Mouse (Mus musculus) forebrain, embryonic 12.5 days (tissue): ENCODE results near the gene Pfdn6. TPM values are rescaled to one million over a fixed set of nuclear protein-coding genes. Genes with fewer than 3 reads are reported as not detected.
"Not testable (repeated sequence)": the region's sequence is repeated elsewhere in the genome, so short reads cannot be mapped to it uniquely, and the experiment has no call there.

Experiments used
- ATAC-seq: fragments of 200-750 bp; cut with Nextera tagmentation; 2 replicates; pipeline ENCODE4 v1.8.0; 2017; ENCODE audit warnings: moderate TSS enrichment; ENCODE audit not compliant: low FRiP score
- H3K27ac ChIP-seq: fragments of 300-500 bp; sonication (generic); 2 replicates; pipeline ENCODE4 v1.5.1; 2016; ENCODE audit warnings: mild to moderate bottlenecking
- H3K27me3 ChIP-seq: fragments of 300-500 bp; sonication (generic); 2 replicates; pipeline ENCODE4 v1.6.1; 2016; ENCODE audit warnings: mild to moderate bottlenecking
- H3K36me3 ChIP-seq: fragments of 300-500 bp; sonication (generic); replicated peaks from 2 replicates; pipeline ENCODE4 v1.6.1; 2016; ENCODE audit warnings: mild to moderate bottlenecking
- H3K4me1 ChIP-seq: fragments of 300-500 bp; sonication (generic); 2 replicates; pipeline ENCODE4 v1.6.1; 2016
- H3K4me2 ChIP-seq: fragments of 300-500 bp; sonication (generic); 2 replicates; pipeline ENCODE4 v1.6.1; 2016; ENCODE audit warnings: mild to moderate bottlenecking, moderate library complexity
- H3K4me3 ChIP-seq: fragments of 300-500 bp; sonication (generic); replicated peaks from 2 replicates; pipeline ENCODE4 v1.5.1; 2016; ENCODE audit warnings: mild to moderate bottlenecking
- H3K9ac ChIP-seq: fragments of 300-500 bp; sonication (generic); 2 replicates; pipeline ENCODE4 v1.6.1; 2016; ENCODE audit warnings: mild to moderate bottlenecking
- H3K9me3 ChIP-seq: fragments of 300-500 bp; sonication (generic); 2 replicates; pipeline ENCODE4 v1.6.1; 2016
- WGBS: fragments of 180-500 bp; shearing (Covaris S2); methylation state at CpG from one replicate; pipeline ENCODE4 v1.1.7; 2016; 5-methylcytosine and 5-hydroxymethylcytosine counted together
- polyA plus RNA-seq: library from polyadenylated mRNA; unstranded; fragments of >200 nt; fragmentation: Nextera tagmentation; extraction: Ambion mirVana; gene quantifications from 2 replicates; pipeline ENCODE4 v1.2.1, GENCODE M21; 2016

Pfdn6 gene
- polyA plus RNA-seq, 1 experiment from 2014 or later, result 198 TPM

DNA sequence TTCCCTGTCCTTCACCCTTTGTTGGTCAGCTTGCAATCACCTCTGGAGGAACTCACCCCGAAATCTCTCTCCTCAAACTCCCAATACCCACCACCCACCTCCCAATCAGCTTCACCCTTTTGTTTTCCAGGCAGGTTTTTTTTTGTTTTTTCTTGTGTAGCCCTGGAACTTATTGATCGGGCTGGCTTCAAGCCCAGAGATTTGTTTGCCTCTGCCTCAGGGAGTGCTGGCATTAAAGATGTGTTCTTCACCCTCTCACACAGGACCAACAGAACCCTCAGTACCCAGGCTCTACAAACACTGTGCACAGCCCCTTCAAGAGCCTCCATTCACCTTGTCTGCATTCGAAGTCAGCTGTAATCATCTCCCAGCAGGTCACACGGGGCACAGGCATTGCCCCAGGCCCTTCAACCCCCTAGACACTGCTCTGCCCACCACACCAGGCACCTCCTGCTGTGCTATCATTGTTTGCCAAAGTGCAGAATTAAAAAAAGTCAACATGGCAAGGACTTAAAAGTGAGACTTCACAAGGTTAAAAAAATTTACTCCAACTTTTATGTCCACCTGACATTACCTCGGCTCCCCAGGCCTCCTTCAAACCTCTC is 13.9 kb upstream of the Pfdn6 start:
- ATAC-seq, result no peak
- Histone ChIP-seq H3K9ac (peak overlapping the region; percentile 84), H3K4me2 (peak overlapping the region; percentile 98), H3K36me3 (peaks cover 54% of the 10 kb centered on the region), H3K9me3 (no peaks in the 10 kb centered on the region), H3K4me1 (peaks cover 64% of the 10 kb centered on the region), H3K4me3 (peak overlapping the region; percentile 65), H3K27ac (peak overlapping the region; percentile 89), H3K27me3 (no peaks in the 10 kb centered on the region)
- 39% methylated on average over 5 of the region's 5 CpGs for WGBS

DNA sequence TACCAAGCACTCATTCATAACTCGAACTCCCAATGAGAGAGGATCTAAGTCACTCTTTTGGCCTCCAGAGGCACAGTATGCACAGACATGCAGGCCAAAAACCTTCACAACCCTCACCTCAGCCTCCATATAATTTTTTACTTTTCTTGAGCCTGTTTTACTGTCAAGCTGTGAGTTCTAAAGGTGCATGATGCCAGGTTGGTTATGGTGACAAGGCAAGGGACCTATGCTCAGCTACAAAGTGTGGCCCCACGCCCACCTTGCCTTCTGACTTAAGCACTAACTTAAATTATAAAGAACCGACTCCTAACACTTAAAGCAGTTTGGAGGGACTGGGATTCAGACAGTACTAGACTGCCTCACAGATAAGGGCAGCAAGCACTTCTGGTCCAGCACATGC is 13.2 kb upstream of the Pfdn6 start:
- peak overlapping the region; percentile 33; the same call in 1 of the 2 replicates for H3K9ac ChIP-seq
- no peaks in the 10 kb centered on the region for H3K27me3 ChIP-seq
- H3K27ac ChIP-seq, result 0 out of 2 replicates have a peak overlapping the region, but pooled peaks have one; percentile 26
- H3K4me1 ChIP-seq, result peaks cover 66% of the 10 kb centered on the region
- H3K4me2 ChIP-seq, result peak overlapping the region; percentile 98; the same call in 1 of the 2 replicates
- no peaks in the 10 kb centered on the region for H3K9me3 ChIP-seq
- 87% methylated on average over 3 of the region's 3 CpGs for WGBS
- no peak for ATAC-seq
- H3K36me3 ChIP-seq, result peaks cover 54% of the 10 kb centered on the region
- peak overlapping the region; percentile 11; the same call in 1 of the 2 replicates for H3K4me3 ChIP-seq

DNA sequence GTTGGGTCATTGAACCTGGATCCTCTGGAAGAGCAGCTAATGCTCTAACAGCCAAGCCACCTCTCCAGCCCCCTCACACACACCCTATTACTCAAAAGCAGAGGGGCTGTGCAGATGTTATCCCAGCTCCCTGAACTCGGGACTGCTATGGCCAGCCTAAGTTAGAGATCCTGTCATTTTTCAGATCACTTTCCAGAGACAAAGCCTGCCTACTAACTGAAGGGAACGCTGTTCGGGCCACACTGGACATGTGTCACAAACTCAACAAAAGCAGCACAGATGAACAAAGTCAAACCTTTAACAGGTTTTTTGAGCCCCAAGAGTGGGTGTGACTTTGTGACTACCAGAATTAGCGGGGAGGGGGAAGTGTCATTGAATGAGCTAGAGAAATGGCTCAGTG is 12.7 kb upstream of the Pfdn6 start:
- Histone ChIP-seq H3K4me2 (0 out of 2 replicates have a peak overlapping the region, but pooled peaks have one; percentile 98), H3K36me3 (peaks cover 54% of the 10 kb centered on the region), H3K4me3 (peak overlapping the region; percentile 11; the same call in 1 of the 2 replicates), H3K9ac (peak overlapping the region; percentile 33), H3K9me3 (no peaks in the 10 kb centered on the region), H3K27ac (0 out of 2 replicates have a peak overlapping the region, but pooled peaks have one; percentile 26), H3K27me3 (no peaks in the 10 kb centered on the region), H3K4me1 (peaks cover 66% of the 10 kb centered on the region)
- WGBS, result 84% methylated on average over 4 of the region's 4 CpGs
- no peak for ATAC-seq

DNA sequence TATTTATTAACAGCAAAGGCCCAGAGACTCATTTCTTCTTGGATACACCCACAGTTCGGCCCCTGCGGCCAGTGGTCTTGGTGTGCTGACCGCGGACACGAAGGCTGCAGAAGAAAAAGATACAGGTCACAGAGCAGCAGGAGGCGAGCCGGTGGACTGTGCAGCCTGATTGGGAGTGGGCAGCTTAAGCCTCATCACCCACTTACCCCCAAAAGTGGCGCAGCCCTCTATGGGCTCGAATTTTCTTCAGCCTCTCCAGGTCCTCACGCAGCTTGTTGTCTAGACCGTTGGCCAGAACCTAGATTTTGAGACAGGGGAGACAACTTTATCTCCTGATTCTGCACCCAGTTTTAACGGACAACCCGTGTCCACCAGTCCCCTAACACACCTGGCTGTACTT is 11.9 kb upstream of the Pfdn6 start:
- Histone ChIP-seq H3K9ac (peak overlapping the region; percentile 68), H3K27ac (peak overlapping the region; percentile 87; the same call in 1 of the 2 replicates), H3K4me2 (peak overlapping the region; percentile 77), H3K36me3 (peaks cover 58% of the 10 kb centered on the region), H3K4me3 (peak overlapping the region; percentile 48; the same call in 1 of the 2 replicates), H3K4me1 (peaks cover 66% of the 10 kb centered on the region)
- not testable (repeated sequence) for ATAC-seq, H3K9me3 ChIP-seq, H3K27me3 ChIP-seq
- WGBS, result 77% methylated on average over 13 of the region's 13 CpGs

DNA sequence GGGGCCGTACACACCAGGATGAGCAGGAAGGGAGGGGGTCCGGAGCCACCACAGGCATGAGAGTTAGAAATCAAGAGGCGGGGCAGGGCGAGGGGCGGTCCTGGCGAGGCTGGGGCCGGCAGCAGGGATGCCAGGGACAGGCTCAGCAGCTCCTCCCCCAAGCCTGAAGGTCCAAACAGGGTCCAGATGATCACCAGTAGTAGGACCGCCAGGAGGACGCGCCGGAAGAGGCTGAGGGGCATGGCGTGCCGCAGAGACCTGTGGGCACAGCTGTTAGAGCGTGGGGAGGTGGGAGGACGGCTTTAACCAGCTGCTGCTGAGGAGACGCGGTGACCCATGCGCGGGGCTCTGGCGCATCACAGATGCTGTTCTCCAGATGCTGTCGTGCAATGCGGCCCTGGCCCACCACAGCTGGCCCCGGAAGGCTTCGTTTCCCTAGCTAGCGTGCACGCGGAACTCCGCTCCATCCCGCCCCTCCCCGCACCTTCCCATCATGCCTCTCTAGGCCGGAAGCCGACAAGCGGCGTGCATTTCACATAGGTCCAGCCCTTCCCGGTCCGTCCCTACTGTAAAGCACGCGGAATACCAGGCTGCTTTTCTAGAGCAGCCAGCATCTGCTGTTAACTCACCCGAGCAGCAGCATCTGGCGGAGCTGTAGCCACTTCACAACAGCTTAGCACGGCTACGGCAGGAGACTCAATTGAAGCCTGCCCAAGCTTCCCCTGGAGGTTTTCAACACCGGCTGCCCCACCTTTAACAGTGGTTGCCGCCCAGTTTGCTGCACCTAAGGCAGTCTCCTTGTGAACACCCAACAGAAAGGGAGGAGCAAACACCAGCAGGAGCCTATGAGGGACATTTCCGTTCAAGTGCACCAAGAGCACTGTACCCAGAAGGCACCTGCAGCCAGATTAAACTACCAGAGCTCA is 11.1 kb upstream of the Pfdn6 start, which contains the start of gene B3galt4:
B3galt4 (minus strand) TSS at position 468 of the 926 bp plus-strand sequence.
- Histone ChIP-seq H3K27ac (peak within 1 kb of the TSS; percentile 87), H3K9ac (peak within 1 kb of the TSS; percentile 68), H3K4me1 (peaks cover 60% of the 10 kb centered on the region), H3K4me2 (peak within 1 kb of the TSS; percentile 77), H3K27me3 (no peaks in the 10 kb centered on the region), H3K9me3 (no peaks in the 10 kb centered on the region), H3K36me3 (peaks cover 63% of the 10 kb centered on the region), H3K4me3 (peak within 1 kb of the TSS; percentile 48)
- peak; percentile 73 for ATAC-seq
- WGBS, result 1% methylated on average over 45 of the region's 45 CpGs

DNA sequence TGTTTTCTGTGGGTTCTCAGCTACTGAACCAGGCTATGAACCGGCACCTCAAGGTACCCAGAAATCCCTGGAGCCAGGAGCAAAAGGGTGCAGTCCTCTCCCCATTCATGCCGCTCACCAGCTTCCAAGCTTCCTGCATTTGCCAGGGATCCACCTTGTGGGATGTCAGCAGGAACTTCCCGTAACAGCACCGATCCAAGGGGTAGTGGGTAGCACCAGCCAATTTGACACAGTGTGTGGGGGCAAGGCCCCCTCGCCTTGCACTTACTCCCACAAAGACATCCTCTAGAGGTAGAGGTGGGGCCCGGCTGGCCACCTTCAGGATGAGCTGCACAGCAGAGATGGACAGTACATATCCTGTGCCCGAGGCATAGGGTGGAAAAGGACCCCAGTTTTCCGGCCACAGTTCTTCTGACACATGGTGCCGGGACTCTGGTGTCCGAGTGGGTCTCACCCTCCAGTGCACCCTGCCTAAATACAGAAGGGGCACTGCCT is 10.0 kb upstream of the Pfdn6 start:
- Histone ChIP-seq H3K9me3 (no peaks in the 10 kb centered on the region), H3K9ac (peak overlapping the region; percentile 68), H3K27ac (peak overlapping the region; percentile 8; the same call in 1 of the 2 replicates), H3K4me1 (peaks cover 60% of the 10 kb centered on the region), H3K36me3 (peaks cover 68% of the 10 kb centered on the region), H3K27me3 (no peaks in the 10 kb centered on the region), H3K4me2 (peak overlapping the region; percentile 77), H3K4me3 (peak overlapping the region; percentile 48)
- 76% methylated on average over 10 of the region's 10 CpGs for WGBS
- no peak for ATAC-seq

DNA sequence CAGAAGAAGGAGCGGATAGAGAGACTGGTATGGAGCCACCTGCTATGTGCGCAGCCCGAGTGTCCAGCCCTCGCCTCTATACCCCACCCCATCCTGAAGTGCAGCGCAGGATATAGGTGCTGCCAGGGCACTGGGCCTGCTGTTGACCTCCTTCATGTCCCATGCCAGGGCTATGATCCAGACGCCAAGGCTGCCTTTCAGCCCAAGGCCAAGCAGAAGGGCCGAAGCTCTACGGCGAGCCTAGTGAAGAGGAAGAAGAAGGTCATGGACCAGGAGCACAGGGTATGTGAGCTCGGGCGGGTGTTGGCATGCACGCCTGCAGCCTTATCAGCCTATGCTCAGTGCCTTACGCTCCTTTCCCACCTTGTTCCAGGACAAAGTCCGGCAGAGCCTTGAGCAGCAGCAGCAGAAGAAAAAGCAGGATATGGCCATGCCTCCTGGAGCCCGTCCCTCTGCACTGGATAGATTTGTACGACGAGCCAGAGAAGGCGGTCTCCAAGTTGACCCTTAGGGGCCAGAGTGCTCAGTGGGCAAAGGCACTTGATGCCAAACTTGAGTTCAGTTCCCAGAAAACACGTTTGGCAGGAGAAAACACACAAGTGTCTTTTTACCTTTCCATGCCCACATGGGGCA is 8.9 kb upstream of the Pfdn6 start:
- Histone ChIP-seq H3K4me2 (no peak overlapping the region), H3K9me3 (no peaks in the 10 kb centered on the region), H3K27ac (no peak overlapping the region), H3K27me3 (no peaks in the 10 kb centered on the region), H3K9ac (no peak overlapping the region), H3K4me1 (peaks cover 51% of the 10 kb centered on the region), H3K4me3 (no peak overlapping the region), H3K36me3 (peaks cover 77% of the 10 kb centered on the region)
- 90% methylated on average over 19 of the region's 19 CpGs for WGBS
- ATAC-seq, result no peak

DNA sequence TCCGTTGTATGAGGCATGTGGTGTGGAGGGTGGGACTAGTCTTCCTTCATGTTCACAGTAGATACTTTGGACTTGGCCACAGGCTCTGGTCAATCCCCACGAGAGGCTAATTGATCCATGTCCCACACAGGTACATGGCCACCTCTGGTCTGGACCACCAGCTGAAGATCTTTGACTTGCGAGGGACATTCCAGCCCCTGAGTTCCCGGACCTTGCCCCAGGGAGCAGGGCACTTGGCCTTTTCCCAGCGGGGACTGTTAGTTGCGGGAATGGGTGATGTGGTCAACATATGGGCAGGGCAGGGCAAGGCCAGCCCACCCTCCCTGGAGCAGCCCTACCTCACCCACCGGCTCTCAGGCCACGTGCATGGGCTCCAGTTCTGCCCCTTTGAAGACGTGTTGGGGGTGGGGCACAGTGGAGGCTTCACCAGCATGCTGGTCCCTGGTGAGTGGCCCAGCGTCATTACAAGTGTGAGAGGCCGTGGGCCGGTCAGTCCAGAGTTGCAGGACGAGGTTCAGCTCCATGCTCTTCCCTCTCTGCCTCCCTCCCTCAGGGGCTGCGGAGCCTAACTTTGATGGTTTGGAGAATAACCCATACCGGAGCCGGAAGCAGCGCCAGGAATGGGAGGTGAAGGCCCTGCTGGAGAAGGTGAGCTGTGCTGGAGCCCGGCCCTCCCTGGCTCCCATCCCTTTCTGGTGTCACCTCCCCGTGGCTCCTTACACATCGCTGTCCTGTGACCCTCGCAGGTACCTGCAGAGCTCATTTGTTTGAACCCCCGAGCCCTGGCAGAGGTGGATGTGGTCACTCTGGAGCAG is 8.2 kb upstream of the Pfdn6 start:
- Histone ChIP-seq H3K9me3 (no peaks in the 10 kb centered on the region), H3K36me3 (peaks cover 77% of the 10 kb centered on the region), H3K4me3 (no peak overlapping the region), H3K27me3 (no peaks in the 10 kb centered on the region), H3K27ac (no peak overlapping the region), H3K4me1 (peaks cover 44% of the 10 kb centered on the region), H3K9ac (no peak overlapping the region), H3K4me2 (no peak overlapping the region)
- no peak for ATAC-seq
- WGBS, result 91% methylated on average over 22 of the region's 22 CpGs

DNA sequence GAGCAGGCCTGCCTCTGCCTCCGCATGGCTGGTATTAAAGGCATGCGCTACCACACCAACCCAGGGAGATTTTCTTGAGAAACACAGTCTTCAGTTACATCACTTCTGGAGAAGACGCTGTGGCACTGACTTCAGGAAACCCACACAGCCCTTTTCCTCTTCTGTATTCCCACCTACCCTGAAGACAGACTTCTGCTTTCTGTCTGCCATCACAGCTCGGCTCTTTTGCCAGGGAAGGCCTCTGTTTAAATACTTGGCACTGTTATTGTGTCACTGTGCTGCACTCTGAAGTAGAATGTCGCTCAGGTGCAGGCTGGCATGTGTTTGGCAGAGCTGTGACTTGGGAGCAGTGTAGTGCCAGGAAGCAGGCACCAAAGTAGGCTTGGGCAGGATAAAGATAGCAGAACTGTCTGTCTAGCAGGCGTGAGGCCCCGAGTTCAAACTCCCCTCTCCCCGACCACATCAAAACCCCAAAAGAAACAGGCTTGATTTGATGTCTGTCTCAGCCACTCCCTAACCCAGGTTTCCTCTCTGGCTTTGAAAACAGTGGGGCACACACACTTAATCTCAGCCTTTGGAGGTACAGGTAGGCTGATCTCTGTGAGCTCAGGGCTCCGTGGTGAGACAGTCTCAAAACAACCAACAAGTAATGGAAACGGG is 7.4 kb upstream of the Pfdn6 start:
- Histone ChIP-seq H3K4me3 (no peak overlapping the region), H3K9me3 (no peaks in the 10 kb centered on the region), H3K9ac (no peak overlapping the region), H3K36me3 (peaks cover 74% of the 10 kb centered on the region), H3K27ac (no peak overlapping the region), H3K27me3 (no peaks in the 10 kb centered on the region), H3K4me1 (peaks cover 37% of the 10 kb centered on the region), H3K4me2 (no peak overlapping the region)
- no peak for ATAC-seq
- 92% methylated on average over 10 of the region's 10 CpGs for WGBS

DNA sequence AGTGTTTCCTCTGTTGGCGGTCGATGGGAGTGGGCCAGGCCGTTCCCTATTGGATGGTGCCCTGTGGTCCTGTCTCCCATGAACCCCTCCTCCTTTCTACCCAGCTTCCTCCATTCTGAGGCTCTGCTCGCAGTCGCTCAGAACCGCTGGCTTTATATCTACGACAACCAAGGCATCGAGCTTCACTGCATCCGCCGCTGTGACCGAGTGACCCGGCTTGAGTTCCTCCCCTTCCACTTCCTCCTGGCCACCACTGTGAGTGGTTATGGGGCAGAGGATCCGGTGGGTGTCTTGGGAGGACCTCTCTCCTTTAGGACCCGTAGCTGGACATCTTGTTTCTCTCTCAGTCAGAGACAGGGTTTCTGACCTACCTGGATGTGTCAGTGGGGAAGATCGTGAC is 3.3 kb upstream of the Pfdn6 start:
- H3K27me3 ChIP-seq, result no peaks in the 10 kb centered on the region
- H3K4me1 ChIP-seq, result peaks cover 23% of the 10 kb centered on the region
- H3K4me2 ChIP-seq, result no peak overlapping the region
- no peak for ATAC-seq
- H3K36me3 ChIP-seq, result peaks cover 51% of the 10 kb centered on the region
- H3K27ac ChIP-seq, result no peak overlapping the region
- 90% methylated on average over 15 of the region's 15 CpGs for WGBS
- no peaks in the 10 kb centered on the region for H3K9me3 ChIP-seq
- no peak overlapping the region for H3K9ac ChIP-seq
- H3K4me3 ChIP-seq, result no peak overlapping the region

DNA sequence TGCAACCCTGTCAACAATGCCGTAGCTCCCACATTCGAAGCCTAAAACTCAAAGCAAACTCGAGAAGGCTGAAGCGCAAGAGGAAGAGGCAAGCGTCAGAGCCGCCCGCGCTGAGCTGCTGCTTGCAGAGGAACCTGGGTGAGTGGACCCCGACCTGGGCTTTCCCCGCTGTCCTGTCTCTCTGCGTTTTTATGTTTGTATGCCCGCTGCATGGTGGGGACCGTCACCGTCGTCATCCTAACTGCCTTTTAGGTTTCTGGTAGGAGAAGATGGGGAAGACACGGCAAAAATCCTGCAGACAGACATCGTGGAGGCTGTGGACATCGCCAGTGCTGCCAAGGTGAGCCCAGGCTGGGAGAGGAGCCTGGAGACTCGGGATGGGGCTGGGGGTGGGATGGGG is 1.2 kb upstream of the Pfdn6 start:
- Histone ChIP-seq H3K4me2 (peak overlapping the region; percentile 99), H3K36me3 (peaks cover 51% of the 10 kb centered on the region), H3K4me1 (peaks cover 23% of the 10 kb centered on the region), H3K9ac (peak overlapping the region; percentile 81), H3K27me3 (no peaks in the 10 kb centered on the region), H3K4me3 (peak overlapping the region; percentile 87), H3K9me3 (no peaks in the 10 kb centered on the region), H3K27ac (no peak overlapping the region)
- 67% methylated on average over 19 of the region's 19 CpGs for WGBS
- ATAC-seq, result no peak
